Mouse (Mus musculus): ENCODE measurements around the gene Rilp. TPM values are rescaled to one million over a fixed set of nuclear protein-coding genes. Genes with fewer than 3 reads are reported as not detected.

Rilp gene
- polyA plus RNA-seq, 1 experiment from 2014 or later = 4.2 TPM

DNA sequence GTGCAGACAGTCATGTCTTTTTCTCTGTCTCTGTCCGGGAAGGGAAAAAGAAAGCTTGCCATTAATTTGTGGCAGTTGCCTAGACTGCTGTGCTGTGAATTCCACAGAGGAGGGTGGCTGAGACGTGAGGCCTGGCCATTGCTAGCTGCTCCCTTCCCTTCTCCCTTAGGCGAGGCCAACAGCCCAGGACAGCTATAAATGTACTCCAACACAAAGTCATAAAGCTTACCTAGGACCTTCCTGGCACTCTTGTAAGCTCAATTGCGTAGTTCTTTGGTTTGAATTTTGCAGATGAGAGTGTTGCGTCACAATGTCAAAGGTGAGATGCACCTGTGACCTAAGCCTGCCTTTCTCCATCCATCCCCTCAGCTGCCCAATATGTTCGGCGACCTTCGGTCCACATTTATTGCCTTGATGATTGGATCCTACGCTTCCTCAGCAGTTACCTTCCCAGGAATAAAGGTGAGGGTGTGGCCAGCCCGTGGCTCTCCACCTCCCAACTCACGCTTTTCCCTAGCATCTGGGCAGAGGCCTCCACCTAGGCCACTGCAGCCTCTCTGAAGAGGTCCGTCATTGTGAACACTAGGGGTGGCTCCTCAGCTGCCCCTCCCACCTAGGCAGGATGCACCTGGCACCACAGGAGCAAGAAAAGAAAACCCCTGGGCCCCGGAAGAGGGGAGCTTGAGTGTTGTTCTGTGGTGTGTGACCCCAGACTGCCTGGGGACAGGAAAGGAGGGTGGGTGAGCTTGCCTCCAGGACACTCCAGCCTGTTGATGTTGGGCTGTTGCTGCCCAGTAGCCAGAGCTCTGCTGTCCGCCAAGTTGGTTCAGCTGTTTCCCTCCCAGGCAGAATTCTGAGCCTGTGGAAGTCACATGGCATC is 50.9 kb downstream of the Rilp start:
- Histone ChIP-seq H3K9ac (ENCODE audit: low read depth, low read length) (no peak overlapping the region), H3K4me2 (ENCODE audit: low read length) (no peak overlapping the region), H3K4me3 (ENCODE audit: low read length) (no peak overlapping the region), H3K4me1 (ENCODE audit: control insufficient read depth, insufficient read depth, low read depth, low read length) (no peaks in the 10 kb centered on the region), H3K27ac (ENCODE audit: low read depth, low read length) (no peak overlapping the region; the same call in 1 of the 2 replicates), H3K27me3 (replicated peaks; ENCODE audit: control insufficient read depth, insufficient read depth, low read length) (no peaks in the 10 kb centered on the region), H3K36me3 (ENCODE audit: control insufficient read depth, insufficient read depth, low read length) (peaks cover 18% of the 10 kb centered on the region), H3K9me3 (ENCODE audit: control insufficient read depth, low read length) (no peaks in the 10 kb centered on the region)
- ATAC-seq = no peak
- WGBS = 79% methylated on average over 14 of the region's 14 CpGs

DNA sequence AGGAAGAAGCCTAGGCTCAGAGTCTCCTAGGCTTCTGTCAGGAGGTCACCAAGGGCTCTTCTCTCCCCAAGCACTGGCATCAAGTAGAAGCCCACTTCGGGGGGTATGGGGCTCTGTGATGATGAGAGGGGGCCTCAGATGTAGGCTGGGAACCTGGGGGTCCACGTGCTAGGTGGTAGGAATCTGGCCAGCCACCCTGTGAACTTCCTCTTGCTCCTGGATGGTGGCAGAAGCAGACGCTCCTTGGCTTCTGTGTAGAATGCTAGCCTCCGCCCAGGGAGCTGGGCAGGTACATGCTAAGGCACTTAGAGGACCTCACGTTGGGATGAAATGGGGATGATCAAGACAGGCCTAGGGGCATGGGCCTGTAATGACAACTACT is 51.5 kb downstream of the Rilp start:
- Histone ChIP-seq H3K9me3 (ENCODE audit: control insufficient read depth, low read length) (no peaks in the 10 kb centered on the region), H3K27ac (ENCODE audit: low read depth, low read length) (no peak overlapping the region; the same call in 1 of the 2 replicates), H3K4me2 (ENCODE audit: low read length) (no peak overlapping the region), H3K4me1 (ENCODE audit: control insufficient read depth, insufficient read depth, low read depth, low read length) (no peaks in the 10 kb centered on the region), H3K9ac (ENCODE audit: low read depth, low read length) (no peak overlapping the region), H3K27me3 (replicated peaks; ENCODE audit: control insufficient read depth, insufficient read depth, low read length) (no peaks in the 10 kb centered on the region), H3K36me3 (ENCODE audit: control insufficient read depth, insufficient read depth, low read length) (peaks cover 20% of the 10 kb centered on the region), H3K4me3 (ENCODE audit: low read length) (no peak overlapping the region)
- 89% methylated on average over 5 of the region's 5 CpGs for WGBS
- no peak for ATAC-seq

MicroRNAs encoded within 50 kb of the gene (microRNA counts, 519-probe panel; counts per million panel counts)
- 3,624 counts per million, percentile 93 among the panel's probes with 10 or more counts for microRNA mmu-miR-22

Small RNAs within 50 kb of the gene (microRNA-seq; reads per million reads assigned to microRNA genes)
- gene Mir22 = 6,278 reads per million, percentile 93 among the genes with 10 or more reads in this experiment
- not detected for gene Mir3971

Other genes with a start within 250 kb of the Rilp start
- 50.8 and 69.0 TPM in 2 replicates for gene Rpa1, start 161.8 kb upstream of the Rilp start, polyA plus RNA-seq (2015; fragmentation: Nextera tagmentation; extraction: Ambion mirVana)
- 17.5 and 18.8 TPM in 2 replicates for gene Smyd4, start 161.7 kb upstream of the Rilp start, polyA plus RNA-seq (2015; fragmentation: Nextera tagmentation; extraction: Ambion mirVana)
- 45.4 and 53.2 TPM in 2 replicates for gene Serpinf1, start 87.4 kb upstream of the Rilp start, polyA plus RNA-seq (2015; fragmentation: Nextera tagmentation; extraction: Ambion mirVana)
- 0.06 TPM in 1 of 2 replicates, not detected in the other for gene Serpinf2, start 70.5 kb upstream of the Rilp start, polyA plus RNA-seq (2015; fragmentation: Nextera tagmentation; extraction: Ambion mirVana)
- 6.1 and 8.1 TPM in 2 replicates for gene Wdr81, start 55.4 kb upstream of the Rilp start, polyA plus RNA-seq (2015; fragmentation: Nextera tagmentation; extraction: Ambion mirVana)
- 2.0 and 2.9 TPM in 2 replicates for gene Tlcd2, start 48.4 kb upstream of the Rilp start, polyA plus RNA-seq (2015; fragmentation: Nextera tagmentation; extraction: Ambion mirVana)
- gene Prpf8, start 23.3 kb upstream of the Rilp start, polyA plus RNA-seq (2015; fragmentation: Nextera tagmentation; extraction: Ambion mirVana) = 38.8 and 41.9 TPM in 2 replicates
- 4.2 and 4.6 TPM in 2 replicates for gene Scarf1, start 3.4 kb downstream of the Rilp start, polyA plus RNA-seq (2015; fragmentation: Nextera tagmentation; extraction: Ambion mirVana)
- 16.0 and 16.9 TPM in 2 replicates for gene Slc43a2, start 21.6 kb downstream of the Rilp start, polyA plus RNA-seq (2015; fragmentation: Nextera tagmentation; extraction: Ambion mirVana)
- 109 and 110 TPM in 2 replicates for gene Pitpna, start 78.0 kb downstream of the Rilp start, polyA plus RNA-seq (2015; fragmentation: Nextera tagmentation; extraction: Ambion mirVana)
- gene Inpp5k, start 120.9 kb downstream of the Rilp start, polyA plus RNA-seq (2015; fragmentation: Nextera tagmentation; extraction: Ambion mirVana) = 39.8 TPM in 2 replicates
- gene Myo1c, start 140.4 kb downstream of the Rilp start, polyA plus RNA-seq (2015; fragmentation: Nextera tagmentation; extraction: Ambion mirVana) = 13.6 and 16.7 TPM in 2 replicates
- gene Crk, start 169.2 kb downstream of the Rilp start, polyA plus RNA-seq (2015; fragmentation: Nextera tagmentation; extraction: Ambion mirVana) = 106 and 109 TPM in 2 replicates
- gene Ywhae, start 222.8 kb downstream of the Rilp start, polyA plus RNA-seq (2015; fragmentation: Nextera tagmentation; extraction: Ambion mirVana) = 1,437 and 1,451 TPM in 2 replicates

All from hindbrain, embryonic 16.5 days (tissue).